Mouse (Mus musculus): ENCODE measurements around the gene Tmem191c.

DNA sequence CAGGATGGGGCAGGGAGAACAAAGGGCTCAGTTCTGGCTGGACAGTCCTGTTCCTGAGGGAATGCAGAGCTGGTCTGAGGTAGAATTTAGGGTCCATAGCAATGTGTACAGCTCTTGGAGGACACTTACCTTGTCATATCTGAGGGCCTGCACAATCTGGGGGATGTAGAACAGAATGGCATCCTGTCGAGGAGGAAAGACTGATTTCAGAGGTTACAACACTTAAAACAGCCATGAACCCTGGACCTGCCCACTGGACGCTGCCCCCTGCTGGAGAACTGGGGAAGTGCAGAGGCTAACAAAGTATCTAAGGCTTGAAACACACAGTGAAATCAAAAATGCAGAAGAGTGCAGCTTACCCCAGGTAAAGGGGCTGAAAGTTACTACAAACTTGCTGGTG, 16.9 kb downstream of the Tmem191c start:
- TF ChIP-seq POLR2A (IDR thresholded peaks at IDR 0.05; ENCODE audit: borderline replicate concordance, control insufficient read depth, low read depth, low read length) = no peak
- TF ChIP-seq CTCF (IDR thresholded peaks at IDR 0.05; ENCODE audit: control insufficient read depth, insufficient read depth, low read length) = peak; percentile 94
